Mouse (Mus musculus) splenic B cell, adult 2 months (primary cell): ENCODE data around the gene Tmem38b.
A peak's percentile ranks its signal among the peaks of the same experiment; 100 is the strongest.
"Not testable (repeated sequence)": the region's sequence is repeated elsewhere in the genome, so short reads cannot be mapped to it uniquely, and the experiment has no call there.

Experiments used
- DNase-seq: peaks from one replicate; pipeline ENCODE4 v3.0.0-alpha.2; 2011; ENCODE audit warnings: low read depth, low spot score
- H3K27me3 ChIP-seq: 2 replicates; pipeline ENCODE4 v1.6.1; 2012; ENCODE audit warnings: mild to moderate bottlenecking, low read length, moderate library complexity, mixed read lengths; ENCODE audit not compliant: control insufficient read depth, poor library complexity, insufficient read depth, severe bottlenecking
- H3K36me3 ChIP-seq: 2 replicates; pipeline ENCODE4 v1.6.1; 2012; ENCODE audit warnings: mild to moderate bottlenecking, low read length, moderate library complexity, mixed read lengths; ENCODE audit not compliant: control insufficient read depth, poor library complexity, insufficient read depth, severe bottlenecking

Tmem38b gene

GRCm38 (mm10) chr4:53825821-53826605 lies at the start of gene Tmem38b:
Tmem38b (plus strand) TSS chr4:53826045.
- DNase-seq, result peak; percentile 83
- Histone ChIP-seq H3K27me3 (no peaks in the 10 kb centered on the region), H3K36me3 (no peaks in the 10 kb centered on the region)

GRCm38 (mm10) chr4:53781396-53781795 lies 44.4 kb upstream of the Tmem38b start:
- Histone ChIP-seq H3K36me3 (no peaks in the 10 kb centered on the region), H3K27me3 (no peaks in the 10 kb centered on the region; the same call in none of the 2 replicates)
- no peak for DNase-seq

GRCm38 (mm10) chr4:53782216-53783070 lies 43.4 kb upstream of the Tmem38b start:
- H3K36me3 ChIP-seq, result no peaks in the 10 kb centered on the region
- no peak for DNase-seq
- no peaks in the 10 kb centered on the region; the same call in none of the 2 replicates for H3K27me3 ChIP-seq

GRCm38 (mm10) chr4:53785746-53786398 lies 40.0 kb upstream of the Tmem38b start:
- Histone ChIP-seq H3K36me3 (no peaks in the 10 kb centered on the region), H3K27me3 (no peaks in the 10 kb centered on the region)
- DNase-seq, result peak; percentile 33

DNA sequence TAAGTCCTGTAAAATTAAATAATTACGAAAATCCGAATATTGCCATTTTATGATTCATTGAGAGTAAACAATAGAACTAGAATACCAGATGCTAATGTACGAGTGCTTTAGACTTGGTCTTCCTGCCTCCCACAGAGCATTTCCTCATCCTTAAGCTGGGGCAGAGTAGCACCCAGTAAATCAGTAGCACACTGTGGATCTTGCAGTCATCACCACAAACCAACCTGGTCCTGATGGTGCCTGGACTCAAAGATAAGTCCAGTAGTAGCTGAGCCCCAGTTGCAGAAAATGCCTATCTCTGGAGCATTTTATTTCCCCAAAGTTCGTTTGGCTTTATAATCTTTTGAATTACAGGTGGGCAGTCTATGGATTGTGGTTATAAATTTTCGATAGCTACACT lies 39.0 kb upstream of the Tmem38b start:
- DNase-seq, result no peak
- no peaks in the 10 kb centered on the region for H3K27me3 ChIP-seq

GRCm38 (mm10) chr4:53789346-53789745 lies 36.5 kb upstream of the Tmem38b start:
- no peaks in the 10 kb centered on the region for H3K36me3 ChIP-seq
- H3K27me3 ChIP-seq, result no peaks in the 10 kb centered on the region
- no peak for DNase-seq

More for the DNA sequence above, 39.0 kb upstream of the Tmem38b start:
- no peaks in the 10 kb centered on the region for H3K36me3 ChIP-seq

GRCm38 (mm10) chr4:53794257-53794966 lies 31.4 kb upstream of the Tmem38b start:
- H3K36me3 ChIP-seq, result no peaks in the 10 kb centered on the region
- no peak for DNase-seq
- H3K27me3 ChIP-seq, result no peaks in the 10 kb centered on the region

GRCm38 (mm10) chr4:53795086-53795485 lies 30.8 kb upstream of the Tmem38b start:
- Histone ChIP-seq H3K36me3 (no peaks in the 10 kb centered on the region), H3K27me3 (no peaks in the 10 kb centered on the region)
- no peak for DNase-seq

DNA sequence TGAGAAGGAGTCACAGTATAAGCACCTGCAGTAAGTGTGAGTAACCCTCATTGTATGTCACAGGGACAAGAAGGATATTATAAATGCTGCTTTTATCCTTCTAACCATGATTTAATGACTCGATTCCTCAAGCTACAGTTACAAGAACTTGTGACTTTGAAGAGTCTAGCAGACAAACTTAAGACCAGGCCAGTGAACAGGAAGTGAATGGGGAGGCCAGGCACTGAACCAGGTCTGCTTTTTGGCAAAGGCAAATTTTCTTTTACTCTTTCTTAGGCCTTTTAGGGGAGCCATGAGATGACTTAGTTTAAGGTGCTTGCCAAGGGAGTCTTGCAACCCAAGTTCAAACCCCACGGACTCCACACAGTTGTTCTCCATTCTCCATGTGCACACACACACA lies 30.1 kb upstream of the Tmem38b start:
- Histone ChIP-seq H3K27me3 (no peaks in the 10 kb centered on the region), H3K36me3 (no peaks in the 10 kb centered on the region)
- DNase-seq, result peak; percentile 22

DNA sequence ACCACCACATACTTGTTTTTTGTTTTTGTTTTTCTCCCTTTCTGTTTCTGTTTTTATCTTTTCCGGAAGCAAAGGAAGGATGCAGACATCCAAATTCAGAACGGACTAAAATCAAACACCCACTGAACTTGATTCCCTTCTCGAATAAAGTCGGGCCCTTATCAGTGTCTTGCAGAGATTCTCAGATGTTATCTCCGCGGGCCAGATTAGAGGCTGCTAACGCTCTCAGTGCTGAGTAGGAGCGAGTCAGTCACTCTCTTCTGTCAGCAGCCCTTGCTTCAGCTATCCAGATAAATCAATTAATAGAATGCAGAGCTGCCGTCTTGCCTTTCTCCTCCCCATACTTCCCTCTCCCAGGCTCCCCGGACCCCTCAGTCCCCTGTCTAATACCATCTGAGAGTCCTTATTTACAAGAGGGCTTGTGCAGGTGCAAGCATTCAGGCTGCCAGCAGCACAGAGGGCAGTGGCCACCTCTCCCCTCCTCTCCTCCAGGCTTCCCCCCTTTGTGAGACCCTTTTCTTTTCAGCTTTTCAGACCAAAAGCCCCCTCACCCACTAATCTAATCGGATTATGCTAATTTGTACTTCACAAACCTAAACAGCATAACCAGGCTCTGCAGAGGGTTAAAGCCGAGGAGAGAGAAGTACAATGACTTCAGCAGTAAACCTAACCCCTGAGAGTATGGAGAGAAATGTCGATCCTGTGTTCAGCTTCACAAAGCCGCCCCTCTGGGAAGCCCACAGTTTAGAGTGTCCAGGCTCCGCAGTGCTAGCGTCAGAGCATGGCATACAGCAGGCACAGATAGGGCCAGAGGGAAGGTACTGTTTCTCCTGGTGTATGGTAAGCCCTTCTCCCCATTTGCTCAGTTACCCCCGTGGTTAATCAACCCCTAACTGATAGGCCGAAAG lies 28.7 kb upstream of the Tmem38b start:
- no peaks in the 10 kb centered on the region for H3K27me3 ChIP-seq
- DNase-seq, result no peak

GRCm38 (mm10) chr4:53798896-53799676 lies 26.8 kb upstream of the Tmem38b start:
- no peaks in the 10 kb centered on the region for H3K27me3 ChIP-seq
- DNase-seq, result peak; percentile 29
- H3K36me3 ChIP-seq, result no peaks in the 10 kb centered on the region

More for the DNA sequence above, 28.7 kb upstream of the Tmem38b start:
- no peaks in the 10 kb centered on the region for H3K36me3 ChIP-seq

DNA sequence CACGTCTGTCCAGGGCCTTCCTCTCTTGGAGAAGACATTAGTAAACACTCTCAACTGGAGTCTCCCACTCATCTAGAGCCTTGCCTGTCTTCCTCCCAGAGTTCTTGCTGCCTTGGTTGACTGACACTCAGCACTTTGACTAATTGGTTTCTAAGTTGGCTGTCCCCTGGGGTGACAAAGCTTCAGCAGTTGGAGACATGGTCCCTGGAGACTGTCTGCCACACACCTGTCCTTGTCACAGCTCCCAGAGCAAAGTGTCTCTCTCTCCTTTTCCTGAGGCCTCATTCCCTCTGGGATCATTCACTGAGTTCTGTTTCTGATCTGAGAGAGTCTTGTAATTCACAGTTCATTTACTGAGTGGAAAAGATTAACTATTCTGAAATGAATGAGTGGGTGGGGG lies 26.1 kb upstream of the Tmem38b start:
- Histone ChIP-seq H3K36me3 (no peaks in the 10 kb centered on the region), H3K27me3 (no peaks in the 10 kb centered on the region)
- DNase-seq, result peak; percentile 24

GRCm38 (mm10) chr4:53803674-53804073 lies 22.2 kb upstream of the Tmem38b start:
- not testable (repeated sequence) for H3K36me3 ChIP-seq, H3K27me3 ChIP-seq, DNase-seq
